Mouse (Mus musculus) testis, postnatal 14 days (tissue): ENCODE data around the gene Dmwd.
A peak's percentile ranks its signal among the peaks of the same experiment; 100 is the strongest.
"Not testable (repeated sequence)": the region's sequence is repeated elsewhere in the genome, so short reads cannot be mapped to it uniquely, and the experiment has no call there.

Experiments
- DNase-seq: peaks from one replicate; pipeline ENCODE4 v3.0.0; 2021; ENCODE audit warnings: low spot score

Gene Dmwd

DNA sequence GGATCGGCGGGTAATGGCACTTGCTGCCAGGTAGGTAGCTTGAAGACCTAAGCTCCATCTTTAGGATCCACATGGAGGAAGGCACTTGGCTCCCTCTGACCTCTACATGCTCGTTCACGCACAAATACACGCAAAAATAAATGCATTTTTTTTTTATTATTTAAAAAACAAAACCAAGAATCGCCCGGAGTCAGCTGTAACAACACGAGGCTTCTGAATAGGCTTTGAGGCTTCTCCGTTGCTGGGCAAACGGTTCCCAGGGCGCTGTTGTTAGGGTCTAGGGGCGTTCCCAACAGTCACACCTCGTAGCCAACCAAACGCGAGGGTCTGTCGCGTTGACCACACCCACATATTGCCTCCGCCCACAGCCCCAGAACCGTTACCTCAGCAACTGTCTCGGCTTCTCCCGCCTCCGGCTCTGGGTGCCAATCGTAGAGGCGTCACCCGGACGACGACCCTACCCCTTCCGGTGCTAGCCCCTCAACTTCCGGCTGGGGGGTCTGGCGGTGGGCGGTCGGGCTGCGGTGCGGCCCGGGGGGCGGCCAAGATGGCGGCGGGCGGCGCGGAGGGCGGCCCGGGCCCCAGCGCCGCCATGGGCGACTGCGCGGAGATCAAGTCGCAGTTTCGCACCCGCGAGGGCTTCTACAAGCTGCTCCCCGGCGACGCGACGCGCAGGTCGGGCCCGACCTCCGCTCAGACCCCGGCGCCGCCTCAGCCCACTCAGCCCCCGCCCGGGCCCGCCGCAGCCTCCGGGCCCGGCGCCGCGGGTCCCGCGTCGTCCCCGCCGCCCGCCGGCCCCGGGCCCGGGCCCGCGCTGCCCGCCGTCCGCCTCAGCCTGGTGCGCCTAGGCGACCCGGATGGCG is at the start of gene Dmwd:
Gene Dmwd (plus strand): TSS at position 505 of the 863 bp plus-strand sequence.
- peak; percentile 99 for DNase-seq

DNA sequence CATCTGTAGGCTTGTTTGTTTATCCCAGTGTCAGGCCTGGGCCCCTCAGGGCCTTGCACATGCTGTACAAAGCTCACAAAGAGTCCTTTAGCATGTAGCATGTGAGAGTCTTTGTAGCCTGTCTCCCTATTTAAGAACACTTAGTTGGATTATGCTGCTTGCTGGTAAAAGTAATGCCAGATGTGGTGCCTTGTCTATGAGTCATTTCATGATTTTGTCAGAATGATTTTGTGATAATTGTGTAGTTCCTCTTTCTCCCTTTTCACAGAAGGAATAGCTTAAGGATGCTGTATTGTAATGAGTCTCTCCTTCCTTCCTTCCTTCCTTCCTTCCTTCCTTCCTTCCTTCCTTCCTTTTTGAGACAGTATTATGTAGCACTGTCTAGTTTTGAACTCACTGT is 48.0 kb upstream of the Dmwd start:
- no peak for DNase-seq

DNA sequence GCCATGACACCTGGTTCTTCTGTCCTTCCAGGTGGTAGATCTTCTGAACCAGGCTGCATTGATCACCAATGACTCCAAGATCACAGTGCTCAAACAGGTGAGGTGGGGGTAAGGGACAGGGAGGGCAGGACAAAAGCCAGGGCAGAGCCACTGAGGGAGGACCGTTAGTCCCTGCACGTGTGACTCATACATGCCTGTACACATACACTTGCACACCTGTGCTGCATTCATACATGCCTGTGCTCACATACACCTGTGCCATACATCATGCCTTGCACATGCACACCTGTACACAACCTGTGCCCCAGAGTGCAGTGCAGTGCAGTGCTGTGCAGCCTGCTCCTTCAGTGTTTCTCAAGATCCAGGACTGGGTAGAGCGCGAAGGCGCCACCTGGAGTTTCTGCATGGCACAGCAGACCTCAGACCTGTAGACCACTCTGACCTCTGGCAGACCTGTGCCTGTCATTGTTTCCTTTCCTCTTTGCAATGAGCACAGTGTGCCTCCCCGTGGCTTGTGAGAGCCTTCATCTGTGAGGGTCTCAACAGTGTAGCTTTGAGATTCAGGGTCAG is 46.9 kb upstream of the Dmwd start:
- DNase-seq: no peak

DNA sequence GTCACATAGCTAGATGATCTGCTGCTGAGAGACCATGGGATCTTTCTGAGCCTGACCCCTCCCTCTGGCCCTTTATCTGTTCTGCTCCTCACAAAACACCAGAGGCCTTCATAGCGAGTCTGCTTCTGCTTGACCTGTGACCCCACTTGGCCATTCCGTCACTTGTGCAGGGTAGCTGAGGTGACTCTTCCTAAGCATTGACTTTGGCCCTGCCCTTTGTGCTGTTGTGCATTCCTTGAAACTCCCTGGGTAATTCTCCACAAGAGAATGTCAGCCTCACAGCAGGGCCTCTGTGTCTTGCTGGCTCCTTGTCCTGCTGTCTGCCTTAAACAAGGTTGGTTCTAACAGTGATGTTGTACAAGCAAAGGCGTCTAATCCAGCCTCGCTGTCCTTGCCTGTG is 44.4 kb upstream of the Dmwd start:
- DNase-seq: no peak

DNA sequence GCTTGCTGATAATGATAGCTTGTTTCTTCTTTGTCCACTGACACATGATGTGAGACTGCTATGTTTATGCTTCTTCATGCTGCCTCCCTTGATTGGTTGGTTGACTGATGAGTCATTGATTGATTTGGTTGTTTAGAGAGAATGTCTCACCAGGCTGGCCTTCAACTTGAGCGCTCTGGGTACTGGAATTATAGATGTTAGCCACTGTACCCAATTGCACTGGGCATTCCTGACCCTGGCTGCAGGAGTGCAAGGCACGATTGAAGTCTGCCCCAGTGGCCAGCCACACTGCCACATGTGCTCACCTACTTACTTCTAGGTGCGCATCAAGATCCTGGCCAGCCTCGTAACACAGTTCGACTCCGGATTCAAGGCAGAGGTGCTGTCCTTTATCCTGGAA is 31.4 kb upstream of the Dmwd start:
- no peak for DNase-seq

DNA sequence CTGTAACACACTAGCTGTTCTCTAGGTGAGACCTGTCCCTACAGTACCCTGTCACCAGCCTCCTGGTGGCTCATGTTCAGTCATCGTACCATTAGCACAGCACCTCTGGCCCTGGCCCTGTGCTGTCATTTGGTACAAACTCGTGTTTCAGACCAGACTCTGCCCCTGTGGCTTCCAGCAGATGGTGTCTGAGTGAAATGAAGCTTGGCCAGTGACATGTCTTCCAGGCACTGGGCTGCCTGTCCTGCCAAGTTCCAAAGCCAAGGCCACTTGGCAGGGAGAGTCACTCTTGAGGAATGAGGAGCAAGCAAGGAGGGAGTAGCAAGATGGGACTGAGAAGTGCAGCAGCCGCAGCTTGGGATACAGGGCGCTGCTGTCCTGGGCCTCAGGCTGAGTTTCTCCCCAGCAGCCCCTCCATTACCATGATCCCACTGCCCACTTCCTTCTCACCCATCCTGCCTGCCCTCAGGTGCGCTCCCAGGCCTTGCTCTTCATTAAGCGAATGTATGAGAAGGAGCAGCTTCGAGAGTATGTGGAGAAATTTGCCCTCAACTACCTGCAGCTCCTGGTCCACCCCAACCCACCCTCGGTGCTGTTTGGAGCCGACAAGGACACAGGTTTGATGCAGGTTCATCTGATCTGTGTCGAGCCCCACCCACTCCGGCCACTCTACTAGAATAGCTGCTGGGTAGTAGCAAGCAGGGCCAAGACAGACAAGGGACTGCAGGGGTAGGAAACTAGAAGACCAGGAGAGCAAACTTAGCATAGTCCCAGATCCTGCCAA is 29.5 kb upstream of the Dmwd start:
- peak; percentile 71 for DNase-seq

DNA sequence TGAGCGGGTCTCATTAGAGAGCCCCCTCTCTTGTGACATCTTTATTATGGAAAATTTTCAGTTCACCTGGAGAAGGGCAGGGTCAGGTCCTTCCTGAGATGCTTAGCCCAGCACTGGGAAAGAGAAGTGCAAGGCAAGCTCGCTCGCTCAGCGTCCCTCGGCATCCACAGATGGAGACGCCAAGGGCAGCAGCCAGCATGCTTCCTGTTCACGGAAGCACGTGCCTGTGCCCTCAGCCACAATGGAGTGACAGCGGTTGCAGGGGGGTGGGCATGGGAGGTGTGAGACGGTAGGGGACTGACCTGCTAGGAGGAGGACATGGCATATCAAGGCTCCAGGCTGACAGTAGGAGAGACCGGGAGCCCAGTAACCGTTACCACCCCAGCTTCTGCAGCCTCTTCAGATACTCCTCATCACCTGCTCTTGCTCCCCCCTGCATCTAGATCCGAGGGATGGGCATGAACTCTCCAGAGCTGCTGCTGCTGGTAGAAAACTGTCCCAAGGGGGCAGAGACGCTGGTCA is 28.0 kb upstream of the Dmwd start:
- no peak for DNase-seq

DNA sequence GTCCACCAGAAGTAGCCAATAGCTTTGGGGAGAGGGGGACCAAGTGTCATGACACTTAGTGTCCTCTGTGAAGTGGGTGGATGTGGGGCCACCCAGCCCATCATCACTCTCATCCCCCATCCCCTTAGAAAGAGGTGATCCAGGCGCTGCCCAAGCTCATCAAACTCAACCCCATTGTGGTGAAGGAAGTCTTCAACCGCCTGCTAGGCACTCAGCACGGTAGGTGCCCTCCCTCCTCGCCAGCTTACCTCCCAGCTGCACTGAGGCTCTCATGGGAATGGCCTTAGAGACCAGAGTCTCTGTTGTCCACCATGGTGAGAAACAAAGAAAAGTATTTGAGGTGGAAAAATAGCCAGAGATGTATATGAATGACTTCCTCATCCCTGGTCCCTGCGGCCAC is 26.8 kb upstream of the Dmwd start:
- DNase-seq: no peak

DNA sequence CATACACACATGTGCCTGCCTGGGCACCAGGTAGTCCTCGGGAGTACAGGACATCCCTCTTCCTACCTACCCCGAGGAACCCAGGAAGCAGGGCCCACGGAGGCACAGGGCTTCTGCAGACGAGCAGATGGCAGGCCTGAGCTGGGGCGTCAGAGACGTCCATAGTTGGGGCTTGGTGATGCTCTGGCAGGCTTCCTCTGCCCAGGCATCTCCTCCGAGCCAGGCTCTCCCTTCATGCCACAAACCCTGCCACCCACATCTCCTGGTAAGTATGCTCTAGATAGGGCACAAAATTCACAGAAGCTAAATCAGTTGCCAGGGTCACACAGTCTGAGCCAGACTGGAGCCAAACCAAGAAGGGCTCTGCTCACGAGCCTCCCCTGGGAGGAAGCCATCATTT is 25.9 kb upstream of the Dmwd start:
- no peak for DNase-seq

DNA sequence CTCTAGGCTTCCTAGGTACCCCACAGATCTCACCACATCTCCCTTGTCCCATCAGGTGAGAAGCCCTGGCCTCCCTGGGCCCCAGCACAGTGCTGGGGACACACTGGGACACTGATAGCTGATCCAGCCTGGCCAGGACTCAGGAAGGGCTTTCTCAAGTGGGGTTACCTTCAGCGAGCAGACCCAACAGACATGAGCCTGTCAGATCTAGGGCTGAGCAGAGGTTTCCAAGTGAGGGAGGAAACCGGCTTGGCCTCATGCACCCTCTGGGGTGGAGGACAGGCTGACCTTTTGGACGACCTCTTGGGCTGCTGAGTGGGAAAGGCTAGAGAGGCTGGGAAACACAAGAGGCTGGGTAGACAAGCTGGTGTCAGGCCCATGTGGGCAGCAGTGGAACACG is 24.9 kb upstream of the Dmwd start:
- no peak for DNase-seq

DNA sequence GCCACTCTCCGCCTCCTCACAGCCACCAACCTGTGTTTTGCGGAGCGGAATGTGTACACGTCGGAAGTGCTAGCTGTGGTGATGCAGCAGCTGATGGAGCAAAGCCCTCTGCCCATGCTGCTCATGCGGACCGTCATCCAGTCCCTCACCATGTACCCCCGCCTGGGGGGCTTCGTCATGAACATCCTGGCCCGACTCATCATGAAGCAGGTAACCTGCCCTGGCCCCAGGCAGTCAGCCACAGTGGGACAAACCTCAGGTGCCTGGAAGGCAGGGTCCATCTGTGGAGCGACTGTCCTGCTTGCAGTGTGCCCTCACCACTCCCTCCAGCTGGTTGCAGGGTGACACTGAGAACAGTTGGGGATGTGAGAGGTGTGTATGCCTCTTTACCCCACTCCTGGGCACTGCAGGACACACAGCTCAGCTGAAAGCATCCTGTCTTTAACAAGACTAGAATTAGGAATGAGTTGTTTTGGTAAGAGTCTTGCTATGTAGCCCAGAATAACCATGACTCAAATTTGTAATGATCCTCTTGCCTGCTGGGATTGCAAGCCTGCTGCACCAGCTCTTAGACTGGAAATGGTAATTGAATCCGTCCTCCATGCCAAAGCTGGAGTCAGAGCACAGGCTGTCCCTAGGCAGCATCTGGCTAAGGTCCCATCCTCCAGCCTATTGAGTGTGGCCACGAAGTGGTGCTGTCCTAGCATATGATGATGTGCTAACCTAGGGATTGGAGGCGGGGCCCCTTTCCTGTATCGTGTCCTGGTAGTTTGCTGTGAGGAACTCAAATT is 23.5 kb upstream of the Dmwd start:
- no peak for DNase-seq

DNA sequence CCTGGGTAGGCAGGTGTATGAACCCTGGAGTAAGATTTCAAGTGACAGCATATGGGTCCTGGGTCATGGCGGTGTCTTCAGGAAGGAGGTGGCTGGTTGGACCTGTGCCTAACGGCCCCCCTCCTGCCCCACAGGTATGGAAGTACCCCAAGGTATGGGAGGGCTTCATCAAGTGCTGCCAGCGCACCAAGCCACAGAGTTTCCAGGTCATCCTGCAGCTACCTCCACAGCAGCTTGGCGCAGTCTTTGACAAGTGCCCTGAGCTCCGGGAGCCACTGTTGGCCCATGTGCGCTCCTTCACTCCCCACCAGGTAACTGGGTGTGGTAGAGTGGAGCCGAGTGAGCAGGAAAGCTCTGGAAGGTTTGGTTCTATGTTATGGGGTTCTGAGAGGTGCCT is 22.9 kb upstream of the Dmwd start:
- DNase-seq: no peak

DNA sequence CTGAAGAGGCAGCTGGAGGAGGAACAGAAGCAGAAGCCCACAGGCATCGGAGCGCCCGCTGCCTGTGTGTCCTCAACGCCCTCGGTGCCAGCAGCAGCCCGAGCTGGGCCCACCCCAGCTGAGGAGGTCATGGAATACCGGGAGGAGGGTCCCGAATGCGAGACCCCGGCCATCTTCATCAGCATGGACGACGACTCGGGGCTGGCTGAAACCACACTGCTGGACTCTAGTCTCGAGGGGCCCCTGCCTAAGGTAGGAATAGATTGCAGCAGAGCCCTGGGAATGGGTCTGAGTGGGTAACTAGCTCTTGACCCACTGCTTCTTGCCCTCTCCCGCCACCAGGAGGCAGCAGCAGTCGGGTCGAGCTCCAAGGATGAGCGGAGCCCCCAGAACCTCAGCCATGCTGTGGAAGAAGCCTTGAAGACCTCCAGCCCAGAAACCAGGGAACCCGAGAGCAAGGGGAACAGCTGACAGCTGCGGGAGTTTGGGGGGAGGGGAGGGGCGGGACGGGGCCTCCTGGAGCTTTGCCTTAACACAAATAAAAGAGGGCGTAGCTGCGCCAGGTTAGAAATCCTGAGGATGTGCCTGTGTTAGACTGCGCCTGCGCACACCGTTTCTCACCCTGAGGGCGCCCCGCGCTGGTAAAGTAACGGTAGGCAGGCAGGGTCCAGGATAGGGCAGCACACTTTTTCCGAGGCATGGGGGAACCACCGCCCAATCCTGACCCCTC is 21.8 kb upstream of the Dmwd start, which contains the start of gene Rsph6a:
Gene Rsph6a (plus strand): TSS at position 644 of the 730 bp plus-strand sequence.
- peak; percentile 72 for DNase-seq

DNA sequence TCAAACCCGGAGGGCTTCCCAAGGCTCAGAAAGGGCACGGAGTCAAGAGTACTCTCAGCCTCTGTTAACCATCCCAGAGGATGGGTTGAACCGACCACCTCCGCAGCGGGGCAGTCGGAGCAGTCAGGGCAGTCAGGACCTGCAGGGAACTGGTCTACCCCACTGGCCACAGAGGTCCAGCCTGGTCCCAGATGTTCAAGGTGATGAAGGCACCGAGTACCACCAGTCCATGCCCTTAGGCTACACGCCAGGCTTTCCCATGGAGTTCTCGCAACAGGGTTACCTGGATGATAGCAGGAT is 21.3 kb upstream of the Dmwd start:
- DNase-seq: no peak

DNA sequence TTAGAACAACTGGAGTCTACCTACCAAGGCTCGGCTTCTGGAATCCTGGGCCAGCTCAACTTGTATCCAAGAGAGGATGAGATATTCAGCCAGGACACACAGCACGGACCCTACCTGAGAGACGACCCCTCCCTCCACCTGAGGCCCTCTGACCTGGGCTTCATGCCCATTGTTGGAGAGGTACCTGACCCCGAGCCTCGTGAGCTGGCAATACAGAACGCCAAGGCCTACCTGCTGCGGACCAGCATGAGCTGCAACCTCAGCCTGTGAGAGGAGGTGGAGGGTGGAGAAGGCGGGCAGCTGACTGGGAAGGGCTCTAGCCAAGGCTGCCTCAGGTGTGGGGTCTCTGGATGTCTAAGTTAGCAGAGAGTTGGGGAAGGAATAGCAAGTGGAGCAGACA is 20.9 kb upstream of the Dmwd start:
- no peak for DNase-seq

DNA sequence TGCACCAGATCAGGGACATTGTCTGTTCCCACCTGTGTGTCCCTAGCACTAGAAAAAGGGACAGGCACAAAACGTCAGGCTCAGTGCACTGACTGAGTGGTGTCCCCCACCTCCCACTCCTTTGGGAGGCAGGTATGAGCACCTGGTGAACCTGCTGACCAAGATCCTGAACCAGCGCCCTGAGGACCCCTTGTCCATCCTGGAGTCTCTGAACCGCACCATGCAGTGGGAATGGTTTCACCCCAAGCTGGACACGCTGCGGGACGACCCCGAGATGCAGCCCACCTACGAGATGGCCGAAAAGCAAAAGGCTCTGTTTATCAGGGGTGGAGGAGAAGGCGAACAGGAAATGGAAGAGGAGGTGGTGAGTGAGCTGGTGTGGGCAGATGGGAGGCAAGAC is 18.6 kb upstream of the Dmwd start:
- no peak for DNase-seq

DNA sequence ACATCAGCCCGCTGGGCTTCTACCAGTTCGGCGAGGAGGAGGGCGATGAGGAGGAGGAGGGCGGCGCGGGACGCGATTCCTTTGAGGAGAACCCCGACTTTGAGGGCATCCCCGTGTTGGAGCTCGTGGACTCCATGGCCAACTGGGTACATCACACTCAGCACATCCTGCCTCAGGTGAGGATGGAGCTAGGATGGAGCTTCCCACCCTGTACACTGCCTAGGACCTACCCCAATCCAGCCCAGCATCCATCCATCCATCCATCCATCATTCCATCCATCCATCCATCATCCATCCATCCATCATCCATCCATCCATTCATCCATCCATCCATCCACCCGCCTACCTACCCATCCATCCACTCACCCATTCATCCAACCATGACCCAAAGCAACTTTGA is 10.1 kb upstream of the Dmwd start:
- DNase-seq: no peak

DNA sequence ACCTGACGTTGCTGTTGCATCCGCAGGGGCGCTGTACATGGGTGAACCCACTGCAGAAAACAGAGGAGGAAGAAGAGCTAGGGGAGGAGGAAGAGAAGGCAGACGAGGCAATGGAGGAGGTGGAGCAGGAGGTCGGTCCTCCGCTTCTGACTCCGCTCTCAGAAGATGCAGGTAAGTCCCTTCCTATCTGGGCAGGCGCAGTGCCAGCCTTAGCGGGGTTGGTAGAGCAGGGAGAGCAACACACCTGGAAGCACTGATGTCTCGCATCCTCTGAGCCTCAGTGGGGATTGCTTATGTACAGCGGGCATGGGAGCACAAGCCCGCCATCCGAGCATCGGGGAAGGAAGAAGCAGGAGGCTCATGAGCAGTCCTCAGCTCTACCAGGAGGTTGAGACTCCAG is 9.0 kb upstream of the Dmwd start:
- no peak for DNase-seq

DNA sequence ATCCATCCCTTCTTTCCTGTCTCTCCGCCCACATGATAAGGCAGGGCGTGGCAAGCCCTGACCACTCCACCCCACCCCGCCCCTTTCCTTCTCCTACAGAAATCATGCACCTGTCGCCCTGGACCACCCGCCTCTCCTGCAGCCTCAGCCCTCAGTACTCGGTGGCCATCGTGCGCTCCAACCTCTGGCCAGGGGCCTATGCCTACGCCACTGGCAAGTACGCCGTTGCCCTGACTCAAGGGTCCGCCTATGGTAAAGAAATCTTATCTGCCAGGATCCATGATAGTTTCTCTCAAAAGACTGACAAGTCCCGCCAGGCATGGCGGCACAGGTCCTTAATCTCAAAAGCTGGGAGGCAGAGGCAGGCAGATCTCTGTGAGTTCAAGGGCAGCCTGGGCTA is 8.1 kb upstream of the Dmwd start:
- no peak for DNase-seq

DNA sequence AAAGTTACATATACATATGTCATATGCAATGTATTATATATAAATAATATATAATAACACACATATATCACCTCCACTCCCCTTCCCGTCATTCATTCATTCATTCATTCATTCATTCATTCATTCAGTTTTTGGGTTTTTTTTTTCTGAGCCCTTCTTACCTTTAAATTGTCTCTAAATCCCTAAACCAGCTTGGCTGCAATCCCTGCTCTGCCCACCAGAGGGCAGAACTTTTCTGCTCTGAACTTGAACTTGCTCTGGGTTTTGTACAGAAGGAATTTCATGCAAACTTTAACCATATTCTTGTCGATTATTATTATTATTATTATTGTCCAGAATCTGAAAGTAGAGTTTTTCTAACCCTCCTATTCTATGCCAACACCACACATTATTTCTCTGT is 7.3 kb upstream of the Dmwd start:
- no peak for DNase-seq

DNA sequence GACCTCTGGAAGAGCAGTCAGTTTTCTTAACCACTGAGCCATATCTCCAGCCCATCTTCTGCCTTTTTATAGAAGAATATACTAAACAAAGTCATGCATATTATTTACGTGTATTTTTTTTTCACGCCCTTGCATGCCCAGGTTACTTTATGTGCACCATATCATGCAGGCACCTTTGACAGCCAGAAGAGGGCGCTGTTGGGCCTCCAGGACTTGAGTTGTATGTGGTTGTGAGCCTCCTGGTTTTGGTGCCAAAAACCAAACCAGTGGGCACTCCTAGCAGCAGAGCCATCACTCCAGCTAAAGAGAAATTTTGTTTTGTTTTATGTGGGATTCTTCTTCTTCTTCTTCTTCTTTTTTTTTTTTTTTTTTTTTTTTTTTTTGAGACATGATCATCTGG is 6.5 kb upstream of the Dmwd start:
- DNase-seq: no peak

DNA sequence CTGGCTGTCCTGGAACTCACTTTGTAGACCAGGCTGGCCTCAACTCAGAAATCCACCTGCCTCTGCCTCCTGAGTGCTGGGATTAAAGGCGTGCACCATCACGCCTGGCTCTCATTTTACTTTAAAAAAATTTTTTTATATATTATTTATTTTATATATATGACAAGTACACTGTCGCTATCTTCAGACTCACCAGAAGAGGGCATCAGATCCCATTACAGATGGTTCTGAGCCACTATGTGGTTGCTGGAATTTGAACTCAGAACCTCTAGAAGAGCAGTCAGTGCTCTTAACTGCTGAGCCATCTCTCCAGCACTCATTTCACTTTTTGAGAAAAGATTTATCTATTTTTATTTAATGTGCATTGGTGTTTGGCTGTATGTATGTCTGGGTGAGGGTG is 5.0 kb upstream of the Dmwd start:
- DNase-seq: not testable (repeated sequence)
